ENCODE assay signal across 10 mouse cellular contexts in genomic region chr7:98160041-98160740, GRCm38 (mm10). TPM values are rescaled to one million over a fixed set of nuclear protein-coding genes. Genes with fewer than 3 reads are reported as not detected.
A peak's percentile ranks its signal among the peaks of the same experiment; 100 is the strongest.
DNase-seq lines count a peak whose midpoint lies in the region; ATAC-seq and TF ChIP-seq lines count a peak whose summit lies in the region.
"Had no signal": no experiment of that assay in that cellular context is flagged by ENCODE, and none has a peak within 500 bp of the region (broad histone marks: within the 10 kb centered on the region; RNA-seq: fewer than 3 reads in every experiment).

No protein-coding gene starts in this region.

- no peak overlapping the region for H3K4me3 ChIP-seq in liver, adult 2 months (ENCODE audit: insufficient read depth, low read depth, low read length)
- no peak overlapping the region for H3K4me3 ChIP-seq in heart, postnatal 0 days (ENCODE audit: low read depth, low read length)
- H3K4me3 ChIP-seq in liver, embryonic 11.5 days (ENCODE audit: low read depth, low read length) = no peak overlapping the region
- H3K4me3 ChIP-seq in stomach, embryonic 15.5 days (replicated peaks) = no peak overlapping the region
- H3K4me3 ChIP-seq: midbrain, embryonic 12.5 days had no signal

- 68% methylated on average over 8 of the region's 8 CpGs for WGBS in liver, adult 2 months
- WGBS in heart, postnatal 0 days = 36% methylated on average over 8 of the region's 8 CpGs
- WGBS in liver, embryonic 11.5 days = 59% methylated on average over 8 of the region's 8 CpGs
- WGBS in stomach, embryonic 15.5 days = 27% methylated on average over 8 of the region's 8 CpGs

- no peaks in the 10 kb centered on the region for H3K27me3 ChIP-seq in liver, adult 2 months (ENCODE audit: control insufficient read depth, insufficient read depth, low read length)
- no peaks in the 10 kb centered on the region; the same call in 1 of the 2 replicates for H3K27me3 ChIP-seq in heart, postnatal 0 days (ENCODE audit: control insufficient read depth, insufficient read depth, low read length)
- H3K27me3 ChIP-seq in liver, embryonic 11.5 days (replicated peaks; ENCODE audit: control insufficient read depth, insufficient read depth, low read length) = no peaks in the 10 kb centered on the region
- H3K27me3 ChIP-seq in stomach, embryonic 15.5 days (replicated peaks) = no peaks in the 10 kb centered on the region
- H3K27me3 ChIP-seq: midbrain, embryonic 12.5 days had no signal

- TF ChIP-seq EP300 in heart, postnatal 0 days (IDR thresholded peaks at IDR 0.05; ENCODE audit: low read depth) = no peak

- intact Hi-C loops in left cerebral cortex, postnatal 4 days (cut with DNase I) = loop anchor here (5.0 kb wide), 1 partner anchor 277 kb away; no protein-coding TSS in a partner anchor

- no peak overlapping the region for H3K9ac ChIP-seq in liver, adult 2 months (ENCODE audit: low read depth, low read length)
- H3K9ac ChIP-seq in heart, postnatal 0 days (replicated peaks; ENCODE audit: low read depth, low read length) = no peak overlapping the region; the same call in 1 of the 2 replicates
- no peak overlapping the region for H3K9ac ChIP-seq in liver, embryonic 11.5 days (ENCODE audit: low read depth, low read length)
- no peak overlapping the region for H3K9ac ChIP-seq in stomach, embryonic 15.5 days
- H3K9ac ChIP-seq: midbrain, embryonic 12.5 days had no signal

- no peak for ATAC-seq in heart, postnatal 0 days (ENCODE audit: insufficient read depth, low read depth)
- no peak for ATAC-seq in liver, embryonic 11.5 days (replicated peaks; ENCODE audit: low FRiP score)
- ATAC-seq in stomach, embryonic 15.5 days (ENCODE audit: insufficient read depth, low FRiP score, low read depth) = no peak

- TF ChIP-seq CTCF in liver, adult 2 months (IDR thresholded peaks at IDR 0.05; ENCODE audit: low read depth, low read length) = no peak
- TF ChIP-seq CTCF in heart, postnatal 0 days (IDR thresholded peaks at IDR 0.05; ENCODE audit: low read depth) = no peak

- H3K36me3 ChIP-seq in liver, adult 2 months (ENCODE audit: control insufficient read depth, insufficient read depth, low read length) = no peaks in the 10 kb centered on the region
- no peaks in the 10 kb centered on the region for H3K36me3 ChIP-seq in heart, postnatal 0 days (replicated peaks; ENCODE audit: control insufficient read depth, insufficient read depth, low read length)
- H3K36me3 ChIP-seq in liver, embryonic 11.5 days (ENCODE audit: control insufficient read depth, insufficient read depth, low read length) = 0 out of 2 replicates have a peak, but pooled peaks cover 2% of the 10 kb centered on the region
- no peaks in the 10 kb centered on the region for H3K36me3 ChIP-seq in stomach, embryonic 15.5 days
- H3K36me3 ChIP-seq: midbrain, embryonic 12.5 days had no signal

- H3K4me2 ChIP-seq in heart, postnatal 0 days (ENCODE audit: low read depth, low read length) = no peak overlapping the region
- H3K4me2 ChIP-seq in liver, embryonic 11.5 days = no peak overlapping the region
- H3K4me2 ChIP-seq in stomach, embryonic 15.5 days = peak overlapping the region; percentile 2
- H3K4me2 ChIP-seq: midbrain, embryonic 12.5 days had no signal

- no peak for TF ChIP-seq POLR2A in liver, adult 2 months (IDR thresholded peaks at IDR 0.05; ENCODE audit: extremely low read depth, insufficient read depth, low read length)

- H3K27ac ChIP-seq in liver, adult 2 months (replicated peaks; ENCODE audit: insufficient read depth, low read depth, low read length) = peak overlapping the region; percentile 11
- peak overlapping the region; percentile 26; the same call in 1 of the 2 replicates for H3K27ac ChIP-seq in heart, postnatal 0 days (ENCODE audit: low read depth)
- peak overlapping the region; percentile 16 for H3K27ac ChIP-seq in liver, embryonic 11.5 days (ENCODE audit: low read depth, low read length)
- H3K27ac ChIP-seq in stomach, embryonic 15.5 days = peak overlapping the region; percentile 81
- H3K27ac ChIP-seq: midbrain, embryonic 12.5 days had no signal

- no peaks in the 10 kb centered on the region for H3K79me2 ChIP-seq in liver, adult 2 months (ENCODE audit: control insufficient read depth, insufficient read depth, low read length)

- no peak for DNase-seq in liver, adult 2 months (ENCODE audit: extremely low read depth, low read depth, low spot score)
- no peak for DNase-seq in liver
- no peak for DNase-seq in heart, postnatal 0 days (ENCODE audit: low spot score)
- DNase-seq in liver, embryonic 11.5 days (ENCODE audit: low spot score) = no peak
- DNase-seq in embryo, embryonic 10 days (ENCODE audit: low spot score) = no peak
- DNase-seq in left cerebral cortex, postnatal 4 days = no peak
- DNase-seq: layer of hippocampus, adult 9-11 months had no signal

- peaks cover 7% of the 10 kb centered on the region; the same call in 1 of the 2 replicates for H3K4me1 ChIP-seq in liver, adult 2 months (ENCODE audit: control insufficient read depth, insufficient read depth, low read length)
- peaks cover 15% of the 10 kb centered on the region; the same call in 1 of the 2 replicates for H3K4me1 ChIP-seq in heart, postnatal 0 days (ENCODE audit: control insufficient read depth, insufficient read depth)
- H3K4me1 ChIP-seq in liver, embryonic 11.5 days (replicated peaks; ENCODE audit: control insufficient read depth, insufficient read depth, low read length) = peaks cover 79% of the 10 kb centered on the region
- peaks cover 66% of the 10 kb centered on the region for H3K4me1 ChIP-seq in stomach, embryonic 15.5 days

- no peaks in the 10 kb centered on the region for H3K9me3 ChIP-seq in heart, postnatal 0 days (replicated peaks; ENCODE audit: control insufficient read depth, low read length)
- H3K9me3 ChIP-seq in liver, embryonic 11.5 days (ENCODE audit: control insufficient read depth, low read length) = no peaks in the 10 kb centered on the region
- H3K9me3 ChIP-seq in stomach, embryonic 15.5 days = no peaks in the 10 kb centered on the region
- H3K9me3 ChIP-seq: midbrain, embryonic 12.5 days had no signal

RNA-seq across cellular contexts. Expression of gene Omp, which starts 14.9 kb away (rescaled TPM):
- total RNA-seq in liver, adult 2 months (2014; rRNA removed) = 0.07 and 0.18 TPM in 2 replicates
- polyA plus RNA-seq in liver, adult 2 months (2012; rRNA removed) = 0.12 and 0.22 TPM in 2 replicates
- 0.39 TPM in 1 of 2 replicates, not detected in the other for total RNA-seq in heart, postnatal 0 days (2014; rRNA removed; ENCODE audit: low replicate concordance)
- polyA plus RNA-seq in heart, postnatal 0 days (2015; fragmentation: Nextera tagmentation; extraction: Ambion mirVana) = 0.05 TPM in 1 of 2 replicates, not detected in the other
- 0.62 and 0.70 TPM in 2 replicates for polyA plus RNA-seq in liver, embryonic 11.5 days (2014; fragmentation: Nextera tagmentation; extraction: Ambion mirVana)
- 0.68 and 0.70 TPM in 2 replicates for polyA plus RNA-seq in stomach, embryonic 15.5 days (2015; fragmentation: Nextera tagmentation; extraction: Ambion mirVana)
- total RNA-seq in left cerebral cortex, postnatal 4 days (2021) = 1 to 10 TPM; 1.4 to 2.1 TPM
- polyA plus RNA-seq: midbrain, embryonic 12.5 days had no signal

RNA-seq across cellular contexts. Expression of gene Capn5, which starts 17.9 kb away (rescaled TPM):
- 1.0 and 1.6 TPM in 2 replicates for total RNA-seq in liver, adult 2 months (2014; rRNA removed)
- 2.2 TPM in 2 replicates for polyA plus RNA-seq in liver, adult 2 months (2012; rRNA removed)
- total RNA-seq in heart, postnatal 0 days (2014; rRNA removed; ENCODE audit: low replicate concordance) = 3.4 and 5.6 TPM in 2 replicates
- polyA plus RNA-seq in heart, postnatal 0 days (2015; fragmentation: Nextera tagmentation; extraction: Ambion mirVana) = 1.1 and 1.5 TPM in 2 replicates
- 20.0 and 20.1 TPM in 2 replicates for polyA plus RNA-seq in liver, embryonic 11.5 days (2014; fragmentation: Nextera tagmentation; extraction: Ambion mirVana)
- polyA plus RNA-seq in stomach, embryonic 15.5 days (2015; fragmentation: Nextera tagmentation; extraction: Ambion mirVana) = 13.8 and 14.9 TPM in 2 replicates
- 10 to 100 TPM; 51.0 to 52.2 TPM for total RNA-seq in left cerebral cortex, postnatal 4 days (2021)

RNA-seq across cellular contexts. Expression of gene B3gnt6, which starts 39.1 kb away (rescaled TPM):
- not detected in 2 replicates for total RNA-seq in liver, adult 2 months (2014; rRNA removed)
- 0.04 and 0.12 TPM in 2 replicates for polyA plus RNA-seq in liver, adult 2 months (2012; rRNA removed)
- total RNA-seq in heart, postnatal 0 days (2014; rRNA removed; ENCODE audit: low replicate concordance) = not detected in 2 replicates
- not detected in 2 replicates for polyA plus RNA-seq in heart, postnatal 0 days (2015; fragmentation: Nextera tagmentation; extraction: Ambion mirVana)
- polyA plus RNA-seq in liver, embryonic 11.5 days (2014; fragmentation: Nextera tagmentation; extraction: Ambion mirVana) = 0.09 TPM in 1 of 2 replicates, not detected in the other
- 0.05 TPM in 2 replicates for polyA plus RNA-seq in stomach, embryonic 15.5 days (2015; fragmentation: Nextera tagmentation; extraction: Ambion mirVana)
- total RNA-seq in left cerebral cortex, postnatal 4 days (2021) = under 1 TPM; 0.16 to 0.28 TPM
- polyA plus RNA-seq: embryonic facial prominence, embryonic 11.5 days; midbrain, embryonic 12.5 days had no signal

RNA-seq across cellular contexts. Expression of gene Myo7a, which starts 40.9 kb away (rescaled TPM):
- 7.0 and 11.5 TPM in 2 replicates for total RNA-seq in liver, adult 2 months (2014; rRNA removed)
- 8.2 and 11.0 TPM in 2 replicates for polyA plus RNA-seq in liver, adult 2 months (2012; rRNA removed)
- 7.1 and 20.0 TPM in 2 replicates for total RNA-seq in heart, postnatal 0 days (2014; rRNA removed; ENCODE audit: low replicate concordance)
- polyA plus RNA-seq in heart, postnatal 0 days (2015; fragmentation: Nextera tagmentation; extraction: Ambion mirVana) = 3.6 and 3.7 TPM in 2 replicates
- 20.1 and 20.7 TPM in 2 replicates for polyA plus RNA-seq in liver, embryonic 11.5 days (2014; fragmentation: Nextera tagmentation; extraction: Ambion mirVana)
- 9.3 and 11.4 TPM in 2 replicates for polyA plus RNA-seq in stomach, embryonic 15.5 days (2015; fragmentation: Nextera tagmentation; extraction: Ambion mirVana)
- total RNA-seq in left cerebral cortex, postnatal 4 days (2021) = 10 to 100 TPM; 17.8 to 18.7 TPM

Comparison
In these comparisons a context has a peak if more than half of its experiments do, and no peak if none do; other contexts are left out.
1. H3K27ac ChIP-seq: peak in every context shown above with its lines; median percentile 81 in stomach, embryonic 15.5 days; 26 in heart, postnatal 0 days; 16 in liver, embryonic 11.5 days; 11 in liver, adult 2 months.